Mouse (Mus musculus): Measurements from ENCODE around the gene Traf6. TPM values are rescaled to one million over a fixed set of nuclear protein-coding genes. Genes with fewer than 3 reads are reported as not detected.

The Traf6 gene
- polyA plus RNA-seq (2014; fragmentation: Illumina TruSeq; extraction: RNeasy Lipid Tissue Mini Kit (QIAGEN cat#74804); ENCODE audit: insufficient read depth, low read depth, low replicate concordance), result 5.7 TPM

DNA sequence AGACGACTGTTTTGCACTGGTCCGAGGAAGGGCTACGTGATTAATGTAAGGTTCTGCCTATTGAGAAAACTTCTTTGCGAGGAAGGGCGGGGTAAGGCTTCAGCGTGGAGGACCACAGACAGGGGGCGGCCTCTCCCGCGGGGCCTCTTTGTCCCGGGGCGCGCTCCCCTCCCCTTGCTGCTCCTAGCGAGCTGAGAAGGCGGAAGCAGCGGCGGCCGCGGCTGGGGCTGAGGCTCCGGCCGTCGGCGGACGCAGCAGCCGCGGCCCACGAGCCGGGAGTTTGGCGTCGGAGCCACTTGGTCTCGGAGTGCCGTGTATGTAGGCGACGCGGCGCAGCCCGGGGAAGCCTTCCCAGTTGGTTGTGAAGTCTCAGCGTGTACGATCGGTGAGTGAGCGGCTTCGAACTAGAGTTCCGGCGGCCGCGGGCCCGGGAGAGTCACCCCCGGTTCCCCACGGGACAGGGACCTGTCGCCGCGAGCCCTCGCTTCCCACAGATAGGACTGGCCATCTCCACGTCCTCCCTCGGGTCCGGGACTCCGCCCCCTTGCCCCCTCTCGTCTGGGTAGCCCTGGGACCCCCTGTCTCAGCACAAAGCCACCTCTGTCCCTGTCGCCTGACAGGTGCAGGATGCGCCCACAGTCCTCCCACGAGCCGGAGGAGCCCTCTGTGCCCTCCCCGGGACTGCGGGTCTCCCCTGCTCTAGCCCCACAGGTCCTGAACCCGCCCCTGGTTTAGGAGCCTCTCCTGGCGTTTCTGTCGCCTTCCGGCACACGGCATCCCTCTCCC lies at the start of gene Traf6:
TSS of gene Traf6 (plus strand) at position 194 of the 786 bp plus-strand sequence.

DNA sequence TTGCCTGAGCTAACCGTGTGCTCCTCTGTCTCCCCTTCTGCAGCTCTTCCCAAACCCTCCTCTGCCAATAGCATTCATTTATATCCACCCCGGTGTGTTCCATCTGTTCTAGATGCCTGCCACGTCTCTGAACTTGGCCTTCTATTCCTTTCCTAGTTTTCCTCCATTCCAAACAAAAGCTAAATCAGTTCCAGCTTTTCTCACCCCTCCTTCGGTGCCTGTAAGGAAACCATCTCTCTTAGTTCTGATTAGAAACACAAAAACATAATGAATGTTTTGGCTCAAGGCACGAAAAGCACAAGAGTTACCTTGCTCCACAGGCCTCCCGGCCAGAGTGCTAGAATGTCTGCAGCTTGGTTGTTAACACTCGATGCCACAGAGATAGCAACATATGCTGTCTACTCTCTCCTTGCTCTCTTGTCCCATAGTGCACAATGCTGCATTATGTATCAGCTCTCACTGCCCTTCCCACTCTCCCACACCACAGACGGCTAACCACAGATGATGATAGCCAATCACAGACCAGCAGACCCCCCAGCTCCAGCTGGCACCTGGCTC lies 29.0 kb upstream of the Traf6 start, which contains the start of the genes Rag1 and B230118H07Rik:
TSS of gene Rag1 (minus strand) at position 388 of the 558 bp plus-strand sequence.
TSS of gene B230118H07Rik (minus strand) at position 419 of the 558 bp plus-strand sequence.

Other genes starting within 250 kb of the Traf6 start
- not detected for gene Rag2, start 53.7 kb upstream of the Traf6 start, polyA plus RNA-seq (2014; fragmentation: Illumina TruSeq; extraction: RNeasy Lipid Tissue Mini Kit (QIAGEN cat#74804); ENCODE audit: insufficient read depth, low read depth, low replicate concordance)
- gene Rag1, start 28.9 kb upstream of the Traf6 start, polyA plus RNA-seq (2014; fragmentation: Illumina TruSeq; extraction: RNeasy Lipid Tissue Mini Kit (QIAGEN cat#74804); ENCODE audit: insufficient read depth, low read depth, low replicate concordance), result not detected
- gene B230118H07Rik, start 28.9 kb upstream of the Traf6 start, polyA plus RNA-seq (2014; fragmentation: Illumina TruSeq; extraction: RNeasy Lipid Tissue Mini Kit (QIAGEN cat#74804); ENCODE audit: insufficient read depth, low read depth, low replicate concordance), result 34.0 TPM
- 8.9 TPM for gene Prr5l, start 204.6 kb downstream of the Traf6 start, polyA plus RNA-seq (2014; fragmentation: Illumina TruSeq; extraction: RNeasy Lipid Tissue Mini Kit (QIAGEN cat#74804); ENCODE audit: insufficient read depth, low read depth, low replicate concordance)
- gene Commd9, start 207.8 kb downstream of the Traf6 start, polyA plus RNA-seq (2014; fragmentation: Illumina TruSeq; extraction: RNeasy Lipid Tissue Mini Kit (QIAGEN cat#74804); ENCODE audit: insufficient read depth, low read depth, low replicate concordance), result 31.8 TPM

All from lung, adult 10 weeks (tissue).